Mouse (Mus musculus) adrenal gland, postnatal 10 days (tissue): Measurements from ENCODE around the gene Spc24. TPM values are rescaled to one million over a fixed set of nuclear protein-coding genes. Genes with fewer than 3 reads are reported as not detected.

ENCODE experiments used
- DNase-seq: peaks from one replicate; pipeline ENCODE4 v3.0.0; 2021; ENCODE audit warnings: mixed read lengths
- total RNA-seq, 2 experiments: library from RNA; stranded (reverse); gene quantifications; 2 replicates each; pipeline ENCODE4 v1.2.3; 2021

The Spc24 gene
- total RNA-seq, 2 experiments from 2014 or later: 12.6 to 14.3 TPM

DNA sequence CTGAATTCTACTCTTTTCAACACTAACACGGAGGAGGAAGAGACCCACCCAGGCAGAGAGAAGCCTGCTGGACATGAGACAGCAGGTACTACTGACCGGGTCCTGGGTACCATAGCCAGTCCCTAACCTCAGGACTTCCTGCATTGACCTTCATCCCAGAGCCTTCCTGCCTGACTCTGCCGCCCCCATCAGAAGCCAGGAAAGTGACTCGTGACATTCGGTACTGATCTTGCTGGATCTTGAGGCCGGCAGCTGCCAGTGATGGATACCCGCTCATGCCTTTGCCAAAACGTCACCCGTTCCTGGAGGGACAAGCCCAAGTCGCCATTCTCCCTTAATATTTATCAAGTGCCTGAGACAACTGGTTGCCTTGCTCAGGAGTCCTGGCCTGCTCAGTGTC is 11.6 kb downstream of the Spc24 start:
- DNase-seq: no peak

DNA sequence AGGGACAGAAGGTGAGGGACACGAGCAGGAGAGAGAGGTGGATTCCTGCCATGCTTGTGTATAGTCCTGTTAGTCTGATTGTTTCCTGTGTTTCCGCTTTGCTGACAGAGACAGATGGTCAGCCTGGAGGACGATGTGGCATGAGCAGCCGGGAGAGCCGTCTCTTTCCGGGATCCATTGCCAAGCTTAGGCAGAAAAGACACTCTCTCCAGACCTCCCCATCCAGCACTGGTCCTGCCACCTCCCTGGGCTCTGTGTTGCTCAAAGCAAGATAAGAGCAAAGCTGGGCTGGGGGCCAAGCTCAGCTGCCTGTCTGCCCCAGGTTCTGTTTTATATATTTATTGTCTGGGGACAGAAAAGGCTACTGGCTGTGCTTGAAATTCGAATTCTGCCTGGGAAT is 12.1 kb downstream of the Spc24 start:
- peak; percentile 80 for DNase-seq

GRCm38 (mm10) chr9:21747238-21747774 is 12.8 kb downstream of the Spc24 start:
- no peak for DNase-seq

GRCm38 (mm10) chr9:21741514-21741913 is 18.6 kb downstream of the Spc24 start:
- DNase-seq: no peak

- DNase-seq: no peak
These were observed 19.7 kb downstream of the Spc24 start for GRCm38 (mm10) chr9:21740427-21740826.

GRCm38 (mm10) chr9:21738776-21739175 is 21.3 kb downstream of the Spc24 start:
- DNase-seq: no peak

- DNase-seq: no peak
These were observed 22.9 kb downstream of the Spc24 start for GRCm38 (mm10) chr9:21737188-21737587.

DNA sequence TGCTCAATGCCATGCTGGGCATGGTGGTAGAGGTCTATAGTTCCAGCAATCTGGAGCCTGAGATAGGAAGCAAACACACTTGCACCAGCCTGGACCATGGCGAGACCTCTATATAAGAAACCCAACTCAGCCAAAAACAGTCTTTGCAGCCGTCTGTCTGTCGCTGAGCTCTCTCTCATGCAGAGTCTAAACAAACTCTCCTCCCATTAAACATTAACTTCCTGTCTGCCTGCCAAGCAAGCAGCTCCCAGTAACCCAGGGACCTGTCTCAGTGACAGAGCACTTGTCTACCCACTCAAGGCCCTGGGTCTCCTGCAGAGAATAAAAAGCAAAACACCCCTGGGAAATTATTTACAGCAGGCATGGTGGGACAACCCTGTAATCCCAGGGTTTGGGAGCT is 23.5 kb downstream of the Spc24 start:
- DNase-seq: no peak

GRCm38 (mm10) chr9:21735126-21735525 is 25.0 kb downstream of the Spc24 start:
- no peak for DNase-seq

DNA sequence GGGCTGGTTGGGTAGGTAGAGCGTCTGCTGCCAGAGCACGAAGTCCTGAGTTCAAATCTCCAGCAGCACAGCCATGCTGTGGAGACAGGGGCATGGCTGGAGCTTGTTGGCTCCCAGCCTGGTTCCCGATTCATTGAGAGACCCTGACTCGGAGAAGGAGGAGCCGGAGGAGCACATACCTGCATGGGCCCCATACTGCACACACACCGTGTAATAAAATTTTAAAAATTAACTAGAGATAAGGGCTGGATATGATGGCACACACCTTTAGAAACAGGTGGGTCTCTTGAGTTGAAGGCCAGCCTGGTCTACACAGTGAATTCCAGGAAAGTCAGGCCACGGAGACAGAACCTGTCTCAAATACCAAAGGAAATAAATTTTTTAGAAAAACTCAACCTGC is 26.1 kb downstream of the Spc24 start:
- no peak for DNase-seq

DNA sequence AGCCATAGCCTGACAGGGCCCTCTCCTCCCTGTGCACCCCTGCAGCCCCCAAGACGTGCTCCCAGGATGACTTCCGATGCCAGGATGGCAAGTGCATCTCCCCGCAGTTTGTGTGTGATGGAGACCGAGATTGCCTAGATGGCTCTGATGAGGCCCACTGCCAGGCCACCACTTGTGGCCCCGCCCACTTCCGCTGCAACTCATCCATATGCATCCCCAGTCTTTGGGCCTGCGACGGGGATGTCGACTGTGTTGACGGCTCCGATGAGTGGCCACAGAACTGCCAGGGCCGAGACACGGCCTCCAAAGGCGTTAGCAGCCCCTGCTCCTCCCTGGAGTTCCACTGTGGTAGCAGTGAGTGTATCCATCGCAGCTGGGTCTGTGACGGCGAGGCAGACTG is 26.7 kb downstream of the Spc24 start:
- DNase-seq: no peak

- no peak for DNase-seq
These were observed 27.8 kb downstream of the Spc24 start for GRCm38 (mm10) chr9:21732288-21732687.

- peak; percentile 47 for DNase-seq
These were observed 30.8 kb downstream of the Spc24 start for GRCm38 (mm10) chr9:21729264-21729663.

DNA sequence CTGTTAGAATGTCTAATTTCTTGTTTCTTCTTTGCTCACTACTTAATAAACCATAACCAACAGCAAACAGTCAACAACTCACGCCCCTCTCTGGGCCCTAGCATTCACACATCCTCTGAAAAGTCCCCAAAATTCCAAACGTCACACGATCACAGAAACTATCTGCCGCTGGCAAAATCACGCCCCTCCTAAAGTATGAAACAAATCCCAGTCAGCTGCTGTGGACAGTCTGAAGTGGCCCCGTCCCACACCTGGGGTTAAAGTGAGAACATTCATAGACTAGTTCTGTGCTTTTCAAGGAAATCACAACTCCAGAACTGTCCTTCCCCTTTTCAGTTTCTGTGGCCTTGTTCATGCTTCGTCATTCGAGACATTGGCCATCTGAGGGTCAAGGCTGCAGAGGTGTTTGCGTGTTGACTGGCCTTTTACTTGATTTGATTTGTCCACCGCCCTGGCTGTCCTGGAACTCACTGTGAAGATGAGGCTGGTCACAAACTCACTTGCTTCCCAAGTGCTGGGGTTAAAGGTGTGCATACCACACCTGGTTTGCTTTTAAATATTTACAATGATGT is 31.8 kb downstream of the Spc24 start:
- DNase-seq: no peak

- DNase-seq: no peak
These were observed 33.7 kb downstream of the Spc24 start for GRCm38 (mm10) chr9:21726218-21726975.

GRCm38 (mm10) chr9:21725224-21726121 is 34.6 kb downstream of the Spc24 start:
- DNase-seq: no peak

- DNase-seq: peak; percentile 93
These were observed 36.0 kb downstream of the Spc24 start for GRCm38 (mm10) chr9:21724147-21724536.

GRCm38 (mm10) chr9:21723377-21724146 is 36.5 kb downstream of the Spc24 start, which contains the start of gene Ldlr:
Ldlr (plus strand) TSS chr9:21723483.
- DNase-seq: peak; percentile 91

GRCm38 (mm10) chr9:21721036-21721435 is 39.1 kb downstream of the Spc24 start:
- DNase-seq: no peak

- DNase-seq: no peak
These were observed 43.1 kb downstream of the Spc24 start for GRCm38 (mm10) chr9:21717015-21717414.

- peak; percentile 47 for DNase-seq
These were observed 44.8 kb downstream of the Spc24 start for GRCm38 (mm10) chr9:21715298-21715697.

DNA sequence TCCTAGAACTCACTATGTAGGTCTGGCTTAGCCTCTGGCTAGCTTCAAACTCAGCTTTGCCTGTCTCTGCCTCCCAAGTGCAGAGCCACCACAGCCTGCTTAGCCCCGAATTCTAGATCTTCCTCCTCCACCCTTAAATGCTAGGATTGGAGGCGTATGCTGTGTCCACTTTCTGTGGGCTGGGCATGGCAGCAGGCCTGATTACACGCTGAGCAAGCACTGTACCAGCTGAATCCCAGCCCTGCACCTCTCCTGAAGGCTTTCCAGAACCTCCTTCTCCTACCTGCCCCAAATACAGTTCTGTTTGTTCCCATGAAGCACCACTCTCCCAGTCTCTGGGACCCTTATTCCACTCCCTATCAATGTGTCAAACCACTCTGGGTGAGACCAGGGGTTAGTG is 50.8 kb downstream of the Spc24 start:
- no peak for DNase-seq
